In genomic region chr2:25318119-25318966, GRCm38 (mm10) we compare ENCODE assay signal across 8 mouse cellular contexts. TPM values are rescaled to one million over a fixed set of nuclear protein-coding genes. Genes with fewer than 3 reads are reported as not detected.
DNase-seq lines count a peak whose midpoint lies in the region; ATAC-seq and TF ChIP-seq lines count a peak whose summit lies in the region.

No protein-coding gene starts in this region.

- DNase-seq in kidney, adult 2 months = no peak
- DNase-seq in brain, embryonic 14.5 days (ENCODE audit: low read depth) = peak; percentile 63
- DNase-seq in forebrain, embryonic 14.5 days (ENCODE audit: low spot score) = peak; percentile 62
- no peak for DNase-seq in spleen, adult 18-20 months
- DNase-seq in thymus, postnatal 25 days = no peak

- H3K36me3 ChIP-seq in kidney, embryonic 16.5 days (ENCODE audit: insufficient read depth, low read length) = no peaks in the 10 kb centered on the region
- H3K36me3 ChIP-seq in kidney, adult 2 months (ENCODE audit: control insufficient read depth, insufficient read depth, low read length) = no peaks in the 10 kb centered on the region
- no peaks in the 10 kb centered on the region for H3K36me3 ChIP-seq in forebrain, embryonic 14.5 days (ENCODE audit: control insufficient read depth, insufficient read depth, low read length)
- H3K36me3 ChIP-seq in limb, embryonic 15.5 days = no peaks in the 10 kb centered on the region
- H3K36me3 ChIP-seq in stomach, embryonic 16.5 days (ENCODE audit: control insufficient read depth, insufficient read depth, low read length) = no peaks in the 10 kb centered on the region

- no peaks in the 10 kb centered on the region for H3K9me3 ChIP-seq in kidney, embryonic 16.5 days (ENCODE audit: low read length)
- no peaks in the 10 kb centered on the region for H3K9me3 ChIP-seq in forebrain, embryonic 14.5 days (replicated peaks; ENCODE audit: control insufficient read depth, low read length)
- no peaks in the 10 kb centered on the region for H3K9me3 ChIP-seq in limb, embryonic 15.5 days
- no peaks in the 10 kb centered on the region for H3K9me3 ChIP-seq in stomach, embryonic 16.5 days (replicated peaks; ENCODE audit: control insufficient read depth, low read length)

- whole genome bisulfite sequencing in kidney, embryonic 16.5 days = 5% methylated on average over 30 of the region's 31 CpGs
- 6% methylated on average over 31 of the region's 31 CpGs for WGBS in kidney, adult 2 months
- WGBS in forebrain, embryonic 14.5 days = 6% methylated on average over 31 of the region's 31 CpGs
- 6% methylated on average over 31 of the region's 31 CpGs for WGBS in limb, embryonic 15.5 days
- 5% methylated on average over 31 of the region's 31 CpGs for WGBS in stomach, embryonic 16.5 days

- peaks cover 42% of the 10 kb centered on the region for H3K27me3 ChIP-seq in kidney, embryonic 16.5 days (ENCODE audit: insufficient read depth, low read length)
- no peaks in the 10 kb centered on the region for H3K27me3 ChIP-seq in kidney, adult 2 months (replicated peaks; ENCODE audit: control insufficient read depth, insufficient read depth, low read length)
- H3K27me3 ChIP-seq in forebrain, embryonic 14.5 days (replicated peaks; ENCODE audit: control insufficient read depth, insufficient read depth, low read length) = peaks cover 29% of the 10 kb centered on the region
- peaks cover 75% of the 10 kb centered on the region for H3K27me3 ChIP-seq in limb, embryonic 15.5 days
- H3K27me3 ChIP-seq in stomach, embryonic 16.5 days (ENCODE audit: control insufficient read depth, insufficient read depth, low read length) = peaks cover 29% of the 10 kb centered on the region

- no peak for ATAC-seq in kidney, embryonic 16.5 days (ENCODE audit: low FRiP score, low TSS enrichment)
- ATAC-seq in forebrain, embryonic 14.5 days = peak; percentile 75
- ATAC-seq in limb, embryonic 15.5 days (ENCODE audit: insufficient number of reproducible peaks, low FRiP score, low TSS enrichment, low read depth) = no peak
- no peak for ATAC-seq in stomach, embryonic 16.5 days (ENCODE audit: insufficient read depth, low FRiP score)

- TF ChIP-seq CTCF in kidney, adult 2 months (conservative IDR thresholded peaks at IDR 0.05; ENCODE audit: insufficient read depth, insufficient read length, low read depth, low read length) = no peak
- TF ChIP-seq CTCF in brain, embryonic 14.5 days (IDR thresholded peaks at IDR 0.05; ENCODE audit: borderline replicate concordance, extremely low read depth, insufficient read depth, insufficient read length) = no peak

- no peak for TF ChIP-seq POLR2A in kidney, adult 2 months (IDR thresholded peaks at IDR 0.05; ENCODE audit: low read depth, low read length)
- no peak for TF ChIP-seq POLR2A in brain, embryonic 14.5 days (IDR thresholded peaks at IDR 0.05; ENCODE audit: borderline replicate concordance, extremely low read depth, insufficient read depth, insufficient read length, poor library complexity, severe bottlenecking)

- no peak overlapping the region for H3K27ac ChIP-seq in kidney, embryonic 16.5 days (ENCODE audit: low read length)
- no peak overlapping the region for H3K27ac ChIP-seq in kidney, adult 2 months (ENCODE audit: insufficient read depth, low read depth, low read length)
- H3K27ac ChIP-seq in forebrain, embryonic 14.5 days (ENCODE audit: low read depth, low read length) = peak overlapping the region; percentile 44; the same call in 1 of the 2 replicates
- no peak overlapping the region for H3K27ac ChIP-seq in limb, embryonic 15.5 days
- H3K27ac ChIP-seq in stomach, embryonic 16.5 days (ENCODE audit: low read length) = no peak overlapping the region

- H3K9ac ChIP-seq in kidney, embryonic 16.5 days (replicated peaks; ENCODE audit: low read length) = no peak overlapping the region
- peak overlapping the region; percentile 61 for H3K9ac ChIP-seq in forebrain, embryonic 14.5 days (ENCODE audit: low read length)
- no peak overlapping the region for H3K9ac ChIP-seq in limb, embryonic 15.5 days
- H3K9ac ChIP-seq in stomach, embryonic 16.5 days (ENCODE audit: low read length) = no peak overlapping the region

- H3K4me3 ChIP-seq in kidney, embryonic 16.5 days (ENCODE audit: low read length) = peak overlapping the region; percentile 37
- H3K4me3 ChIP-seq in kidney, adult 2 months (ENCODE audit: insufficient read depth, low read depth, low read length) = no peak overlapping the region
- peak overlapping the region; percentile 48 for H3K4me3 ChIP-seq in forebrain, embryonic 14.5 days (ENCODE audit: low read depth, low read length)
- peak overlapping the region; percentile 33 for H3K4me3 ChIP-seq in limb, embryonic 15.5 days
- H3K4me3 ChIP-seq in stomach, embryonic 16.5 days (replicated peaks; ENCODE audit: low read length) = peak overlapping the region; percentile 32

- H3K4me1 ChIP-seq in kidney, embryonic 16.5 days (ENCODE audit: insufficient read depth, low read length) = peaks cover 4% of the 10 kb centered on the region; the same call in 1 of the 2 replicates
- no peaks in the 10 kb centered on the region for H3K4me1 ChIP-seq in kidney, adult 2 months (ENCODE audit: control insufficient read depth, insufficient read depth, low read length)
- H3K4me1 ChIP-seq in forebrain, embryonic 14.5 days (ENCODE audit: control insufficient read depth, insufficient read depth, low read length) = no peaks in the 10 kb centered on the region
- H3K4me1 ChIP-seq in limb, embryonic 15.5 days = peaks cover 10% of the 10 kb centered on the region
- peaks cover 3% of the 10 kb centered on the region; the same call in 1 of the 2 replicates for H3K4me1 ChIP-seq in stomach, embryonic 16.5 days (ENCODE audit: control insufficient read depth, insufficient read depth, low read length)

- peak overlapping the region; percentile 53 for H3K4me2 ChIP-seq in kidney, embryonic 16.5 days (replicated peaks; ENCODE audit: low read depth, low read length)
- H3K4me2 ChIP-seq in forebrain, embryonic 14.5 days (ENCODE audit: low read length) = peak overlapping the region; percentile 67
- H3K4me2 ChIP-seq in limb, embryonic 15.5 days = peak overlapping the region; percentile 54
- peak overlapping the region; percentile 52 for H3K4me2 ChIP-seq in stomach, embryonic 16.5 days (ENCODE audit: low read depth, low read length)

RNA-seq across cellular contexts. Expression of gene Grin1, which starts 0.6 kb away (rescaled TPM):
- polyA plus RNA-seq in kidney, embryonic 16.5 days (2015; fragmentation: Nextera tagmentation; extraction: Ambion mirVana) = 0.22 and 0.60 TPM in 2 replicates
- polyA plus RNA-seq in kidney, adult 2 months (2012; rRNA removed) = 0.34 and 0.41 TPM in 2 replicates
- 24.4 and 47.2 TPM in 2 replicates for polyA plus RNA-seq in brain, embryonic 14.5 days (2012; rRNA removed)
- polyA plus RNA-seq in forebrain, embryonic 14.5 days (2014; fragmentation: Nextera tagmentation; extraction: Ambion mirVana) = 17.0 and 21.1 TPM in 2 replicates
- 0.71 and 0.87 TPM in 2 replicates for polyA plus RNA-seq in limb, embryonic 15.5 days (2015; fragmentation: Nextera tagmentation; extraction: Ambion mirVana)
- polyA plus RNA-seq in stomach, embryonic 16.5 days (2015; fragmentation: Nextera tagmentation; extraction: Ambion mirVana) = 2.0 and 2.3 TPM in 2 replicates

RNA-seq across cellular contexts. Expression of gene Man1b1, which starts 13.8 kb away (rescaled TPM):
- polyA plus RNA-seq in kidney, embryonic 16.5 days (2015; fragmentation: Nextera tagmentation; extraction: Ambion mirVana) = 53.7 and 57.5 TPM in 2 replicates
- polyA plus RNA-seq in kidney, adult 2 months (2012; rRNA removed) = 16.6 and 19.6 TPM in 2 replicates
- 22.5 and 37.0 TPM in 2 replicates for polyA plus RNA-seq in brain, embryonic 14.5 days (2012; rRNA removed)
- 69.5 and 87.7 TPM in 2 replicates for polyA plus RNA-seq in forebrain, embryonic 14.5 days (2014; fragmentation: Nextera tagmentation; extraction: Ambion mirVana)
- 47.0 and 55.8 TPM in 2 replicates for polyA plus RNA-seq in limb, embryonic 15.5 days (2015; fragmentation: Nextera tagmentation; extraction: Ambion mirVana)
- 46.0 and 47.0 TPM in 2 replicates for polyA plus RNA-seq in stomach, embryonic 16.5 days (2015; fragmentation: Nextera tagmentation; extraction: Ambion mirVana)

RNA-seq across cellular contexts. Expression of gene Lrrc26, which starts 28.6 kb away (rescaled TPM):
- not detected in 2 replicates for polyA plus RNA-seq in kidney, embryonic 16.5 days (2015; fragmentation: Nextera tagmentation; extraction: Ambion mirVana)
- polyA plus RNA-seq in kidney, adult 2 months (2012; rRNA removed) = 2.7 and 3.0 TPM in 2 replicates
- polyA plus RNA-seq in brain, embryonic 14.5 days (2012; rRNA removed) = 0.07 TPM in 1 of 2 replicates, not detected in the other
- 0.25 TPM in 1 of 2 replicates, not detected in the other for polyA plus RNA-seq in forebrain, embryonic 14.5 days (2014; fragmentation: Nextera tagmentation; extraction: Ambion mirVana)
- polyA plus RNA-seq in limb, embryonic 15.5 days (2015; fragmentation: Nextera tagmentation; extraction: Ambion mirVana) = 0.61 and 0.92 TPM in 2 replicates
- polyA plus RNA-seq in stomach, embryonic 16.5 days (2015; fragmentation: Nextera tagmentation; extraction: Ambion mirVana) = 14.3 and 20.3 TPM in 2 replicates

RNA-seq across cellular contexts. Expression of gene Tmem210, which starts 30.4 kb away (rescaled TPM):
- polyA plus RNA-seq in kidney, embryonic 16.5 days (2015; fragmentation: Nextera tagmentation; extraction: Ambion mirVana) = not detected in 2 replicates
- not detected in 2 replicates for polyA plus RNA-seq in kidney, adult 2 months (2012; rRNA removed)
- polyA plus RNA-seq in brain, embryonic 14.5 days (2012; rRNA removed) = not detected in 2 replicates
- polyA plus RNA-seq in forebrain, embryonic 14.5 days (2014; fragmentation: Nextera tagmentation; extraction: Ambion mirVana) = not detected in 2 replicates
- not detected in 2 replicates for polyA plus RNA-seq in limb, embryonic 15.5 days (2015; fragmentation: Nextera tagmentation; extraction: Ambion mirVana)
- not detected in 2 replicates for polyA plus RNA-seq in stomach, embryonic 16.5 days (2015; fragmentation: Nextera tagmentation; extraction: Ambion mirVana)

RNA-seq across cellular contexts. Expression of gene Dpp7, which starts 37.8 kb away (rescaled TPM):
- 32.8 and 33.2 TPM in 2 replicates for polyA plus RNA-seq in kidney, embryonic 16.5 days (2015; fragmentation: Nextera tagmentation; extraction: Ambion mirVana)
- 167 and 171 TPM in 2 replicates for polyA plus RNA-seq in kidney, adult 2 months (2012; rRNA removed)
- polyA plus RNA-seq in brain, embryonic 14.5 days (2012; rRNA removed) = 35.3 and 57.1 TPM in 2 replicates
- 21.3 and 21.4 TPM in 2 replicates for polyA plus RNA-seq in forebrain, embryonic 14.5 days (2014; fragmentation: Nextera tagmentation; extraction: Ambion mirVana)
- 24.0 and 25.1 TPM in 2 replicates for polyA plus RNA-seq in limb, embryonic 15.5 days (2015; fragmentation: Nextera tagmentation; extraction: Ambion mirVana)
- 23.8 and 26.8 TPM in 2 replicates for polyA plus RNA-seq in stomach, embryonic 16.5 days (2015; fragmentation: Nextera tagmentation; extraction: Ambion mirVana)

Comparison
In these comparisons a context has a peak if more than half of its experiments do, and no peak if none do; other contexts are left out.
1. DNase-seq: peak in brain, embryonic 14.5 days (single experiment) and forebrain, embryonic 14.5 days (single experiment); none in kidney, adult 2 months (single experiment), spleen, adult 18-20 months (0 of 2) and thymus, postnatal 25 days (single experiment).
2. Peak in every context shown above with its lines, with median percentiles within 50 percentile points of each other: H3K4me2 ChIP-seq.